Mouse (Mus musculus) lung, postnatal 0 days (tissue): ENCODE measurements at regions not wholly inside any gene's neighbourhood (a gene's known extent, or its start where the extent isn't known, plus 50 kb on each side); places are given as distances from the start of the nearest gene placed in this dataset.

Experiments used
- ATAC-seq: fragments of 200-750 bp; cut with Nextera tagmentation; 2 replicates; pipeline ENCODE4 v1.8.0; 2017; ENCODE audit warnings: moderate library complexity
- DNase-seq: peaks from one replicate; pipeline ENCODE4 v3.0.0-alpha.2; 2016; ENCODE audit warnings: low spot score
- H3K27ac ChIP-seq: fragments of 300-500 bp; sonication (generic); 2 replicates; pipeline ENCODE4 v1.5.1; 2014; ENCODE audit warnings: antibody characterized with exemption, mild to moderate bottlenecking, low read length, mixed read lengths
- H3K27me3 ChIP-seq: fragments of 300-500 bp; sonication (generic); replicated peaks from 2 replicates; pipeline ENCODE4 v1.6.1; 2014; ENCODE audit warnings: low read length, mixed read lengths; ENCODE audit not compliant: insufficient read depth
- H3K36me3 ChIP-seq: fragments of 300-500 bp; sonication (generic); 2 replicates; pipeline ENCODE4 v1.6.1; 2014; ENCODE audit warnings: low read length, mixed read lengths; ENCODE audit not compliant: insufficient read depth
- H3K4me1 ChIP-seq: fragments of 300-500 bp; sonication (generic); 2 replicates; pipeline ENCODE4 v1.6.1; 2014; ENCODE audit warnings: antibody characterized with exemption, low read depth, low read length, mixed read lengths; ENCODE audit not compliant: insufficient read depth
- H3K4me2 ChIP-seq: fragments of 300-500 bp; sonication (generic); replicated peaks from 2 replicates; pipeline ENCODE4 v1.6.1; 2014; ENCODE audit warnings: low read depth, mild to moderate bottlenecking, low read length, moderate library complexity, mixed read lengths
- H3K4me3 ChIP-seq: fragments of 300-500 bp; sonication (generic); 2 replicates; pipeline ENCODE4 v1.5.1; 2014; ENCODE audit warnings: low read depth, low read length
- H3K9ac ChIP-seq: fragments of 300-500 bp; sonication (generic); replicated peaks from 2 replicates; pipeline ENCODE4 v1.6.1; 2014; ENCODE audit warnings: low read depth, mild to moderate bottlenecking
- H3K9me3 ChIP-seq: fragments of 300-500 bp; sonication (generic); 2 replicates; pipeline ENCODE4 v1.6.1; 2016; ENCODE audit warnings: low read length, mixed read lengths
- CTCF ChIP-seq: IDR thresholded peaks from 2 replicates; pipeline ENCODE4 v1.5.1; 2016; ENCODE audit warnings: antibody characterized with exemption, mild to moderate bottlenecking
- EP300 ChIP-seq: IDR thresholded peaks from 2 replicates; pipeline ENCODE4 v1.6.1; 2016; ENCODE audit warnings: antibody characterized with exemption, mild to moderate bottlenecking, control low read depth
- WGBS: fragments of 180-500 bp; shearing (Covaris S2); extraction: QIAGEN DNeasy Blood & Tissue Kit; methylation state at CpG from one replicate; pipeline ENCODE4 v1.1.7; 2014; 5-methylcytosine and 5-hydroxymethylcytosine counted together

- Histone ChIP-seq H3K4me1 (no peaks in the 10 kb centered on the region), H3K27me3 (no peaks in the 10 kb centered on the region), H3K4me3 (no peak overlapping the region), H3K4me2 (no peak overlapping the region), H3K27ac (no peak overlapping the region), H3K9me3 (no peaks in the 10 kb centered on the region), H3K36me3 (no peaks in the 10 kb centered on the region), H3K9ac (no peak overlapping the region)
- DNase-seq (no peak), ATAC-seq (no peak)
- TF ChIP-seq CTCF (no peak), EP300 (no peak)
- WGBS, result 69% methylated on average over 2 of the region's 2 CpGs
Observed at GRCm38 (mm10) chr8:89453724-89454123, 409.8 kb upstream of the Sall1 start.

- Histone ChIP-seq H3K9ac (no peak overlapping the region), H3K36me3 (no peaks in the 10 kb centered on the region), H3K27ac (no peak overlapping the region), H3K4me1 (no peaks in the 10 kb centered on the region), H3K4me3 (no peak overlapping the region), H3K9me3 (no peaks in the 10 kb centered on the region), H3K4me2 (no peak overlapping the region), H3K27me3 (no peaks in the 10 kb centered on the region)
- no peak for TF ChIP-seq CTCF
- TF ChIP-seq EP300, result no peak
- WGBS, result 50% methylated on average over 5 of the region's 5 CpGs
- DNase-seq (no peak), ATAC-seq (no peak)
Observed at GRCm38 (mm10) chr8:89444466-89444865, 400.5 kb upstream of the Sall1 start.

GRCm38 (mm10) chr8:89439304-89439703, 395.3 kb upstream of the Sall1 start:
- no peak for TF ChIP-seq CTCF
- no peak for TF ChIP-seq EP300
- ATAC-seq (no peak), DNase-seq (no peak)
- Histone ChIP-seq H3K4me1 (no peaks in the 10 kb centered on the region), H3K4me3 (no peak overlapping the region), H3K4me2 (no peak overlapping the region), H3K9me3 (no peaks in the 10 kb centered on the region), H3K27ac (no peak overlapping the region), H3K27me3 (no peaks in the 10 kb centered on the region), H3K9ac (no peak overlapping the region), H3K36me3 (no peaks in the 10 kb centered on the region)
- 71% methylated on average over 6 of the region's 6 CpGs for whole genome bisulfite sequencing

- Histone ChIP-seq H3K4me1 (no peaks in the 10 kb centered on the region), H3K9ac (no peak overlapping the region), H3K36me3 (no peaks in the 10 kb centered on the region), H3K4me2 (no peak overlapping the region), H3K4me3 (no peak overlapping the region), H3K27me3 (no peaks in the 10 kb centered on the region), H3K27ac (no peak overlapping the region), H3K9me3 (no peaks in the 10 kb centered on the region)
- WGBS, result 93% methylated on average over 3 of the region's 3 CpGs
- TF ChIP-seq CTCF (no peak), EP300 (no peak)
- DNase-seq (no peak), ATAC-seq (no peak)
Observed at GRCm38 (mm10) chr8:89426969-89427368, 383.0 kb upstream of the Sall1 start.

GRCm38 (mm10) chr8:89415287-89415686, 371.3 kb upstream of the Sall1 start:
- H3K27me3 ChIP-seq, result no peaks in the 10 kb centered on the region
- no peaks in the 10 kb centered on the region for H3K36me3 ChIP-seq
- no peak overlapping the region for H3K9ac ChIP-seq
- H3K4me1 ChIP-seq, result no peaks in the 10 kb centered on the region
- no peak overlapping the region for H3K4me2 ChIP-seq
- no peak overlapping the region for H3K27ac ChIP-seq
- TF ChIP-seq CTCF, result no peak
- H3K4me3 ChIP-seq, result no peak overlapping the region
- DNase-seq (no peak), ATAC-seq (no peak)
- H3K9me3 ChIP-seq, result no peaks in the 10 kb centered on the region
- WGBS, result 75% methylated on average over 2 of the region's 2 CpGs

GRCm38 (mm10) chr8:89412500-89412899, 368.5 kb upstream of the Sall1 start:
- no peak overlapping the region for H3K9ac ChIP-seq
- H3K27me3 ChIP-seq, result no peaks in the 10 kb centered on the region
- no peak for ATAC-seq
- no peaks in the 10 kb centered on the region for H3K36me3 ChIP-seq
- no peak overlapping the region for H3K27ac ChIP-seq
- 70% methylated on average over 8 of the region's 8 CpGs for WGBS
- DNase-seq, result no peak
- no peak overlapping the region for H3K4me3 ChIP-seq
- H3K9me3 ChIP-seq, result no peaks in the 10 kb centered on the region
- H3K4me2 ChIP-seq, result no peak overlapping the region
- TF ChIP-seq CTCF (no peak), EP300 (no peak)
- H3K4me1 ChIP-seq, result no peaks in the 10 kb centered on the region

- no peaks in the 10 kb centered on the region for H3K9me3 ChIP-seq
- no peaks in the 10 kb centered on the region for H3K4me1 ChIP-seq
- 33% methylated on average over 7 of the region's 7 CpGs for whole genome bisulfite sequencing
- H3K9ac ChIP-seq, result no peak overlapping the region
- H3K27me3 ChIP-seq, result no peaks in the 10 kb centered on the region
- no peak overlapping the region for H3K27ac ChIP-seq
- H3K36me3 ChIP-seq, result no peaks in the 10 kb centered on the region
- no peak overlapping the region for H3K4me2 ChIP-seq
- DNase-seq (no peak), ATAC-seq (no peak)
- TF ChIP-seq EP300 (no peak), CTCF (no peak)
- H3K4me3 ChIP-seq, result no peak overlapping the region
Observed at GRCm38 (mm10) chr8:89412046-89412445, 368.1 kb upstream of the Sall1 start.
